Mouse (Mus musculus): ENCODE results near the gene Daw1. TPM values are rescaled to one million over a fixed set of nuclear protein-coding genes. Genes with fewer than 3 reads are reported as not detected.

The Daw1 gene
- polyA plus RNA-seq, 1 experiment from 2014 or later = 0.82 TPM

DNA sequence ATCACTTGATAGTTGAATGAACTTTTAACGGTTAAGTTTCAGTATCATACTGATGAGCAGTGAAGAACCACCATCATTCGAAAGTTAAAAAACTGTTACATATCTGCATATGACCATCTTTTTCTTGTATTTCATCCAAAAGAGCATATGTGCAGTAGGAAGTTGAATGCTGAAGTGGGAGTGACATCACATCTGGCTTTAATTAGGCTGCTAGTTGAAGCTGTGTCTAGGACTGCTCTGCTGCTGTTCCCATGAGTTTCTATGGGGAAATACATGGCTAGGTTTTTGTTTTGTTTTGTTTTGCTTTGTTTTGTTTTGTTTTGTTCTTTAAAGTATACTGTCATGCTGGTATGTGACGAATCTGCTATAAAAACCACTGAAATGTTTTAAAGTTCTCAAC, 9.6 kb downstream of the Daw1 start:
- ATAC-seq = no peak
- H3K4me1 ChIP-seq (replicated peaks; ENCODE audit: control insufficient read depth, insufficient read depth, low read length) = no peaks in the 10 kb centered on the region
- H3K4me3 ChIP-seq (replicated peaks; ENCODE audit: low read length) = no peak overlapping the region
- no peaks in the 10 kb centered on the region for H3K36me3 ChIP-seq (ENCODE audit: control insufficient read depth, insufficient read depth)
- H3K27me3 ChIP-seq (replicated peaks; ENCODE audit: control insufficient read depth, insufficient read depth, low read length) = no peaks in the 10 kb centered on the region
- H3K27ac ChIP-seq (ENCODE audit: low read length) = no peak overlapping the region
- no peak overlapping the region for H3K9ac ChIP-seq (replicated peaks; ENCODE audit: low read depth, low read length)
- 81% methylated on average over 3 of the region's 3 CpGs for WGBS
- no peak overlapping the region for H3K4me2 ChIP-seq (ENCODE audit: low read length)
- H3K9me3 ChIP-seq (ENCODE audit: control insufficient read depth, low read length) = no peaks in the 10 kb centered on the region

DNA sequence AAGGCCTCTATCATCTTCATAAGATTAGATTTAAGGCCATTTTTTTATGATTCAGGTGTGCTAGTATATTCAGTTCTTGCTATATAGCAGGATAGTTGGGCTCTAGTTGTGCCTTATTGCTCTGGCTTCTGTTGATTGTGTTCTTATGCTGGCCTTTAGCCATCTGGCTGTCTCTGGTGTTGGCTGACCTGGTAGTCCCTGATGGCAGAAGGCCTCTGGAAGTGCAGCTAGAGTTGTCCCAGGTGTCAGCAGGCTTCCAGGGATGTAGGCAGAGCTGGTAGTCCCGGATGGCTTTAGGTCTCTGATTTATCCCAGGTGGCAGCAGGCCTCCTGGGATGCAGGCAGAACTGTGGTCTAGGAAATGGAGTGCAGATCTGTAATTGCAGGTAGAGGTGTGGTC, 16.4 kb downstream of the Daw1 start:
- Histone ChIP-seq H3K4me3 (replicated peaks; ENCODE audit: low read length) (no peak overlapping the region), H3K9me3 (ENCODE audit: control insufficient read depth, low read length) (no peaks in the 10 kb centered on the region), H3K27ac (ENCODE audit: low read length) (no peak overlapping the region), H3K36me3 (ENCODE audit: control insufficient read depth, insufficient read depth) (no peaks in the 10 kb centered on the region), H3K9ac (replicated peaks; ENCODE audit: low read depth, low read length) (no peak overlapping the region), H3K4me1 (replicated peaks; ENCODE audit: control insufficient read depth, insufficient read depth, low read length) (no peaks in the 10 kb centered on the region), H3K27me3 (replicated peaks; ENCODE audit: control insufficient read depth, insufficient read depth, low read length) (no peaks in the 10 kb centered on the region), H3K4me2 (ENCODE audit: low read length) (no peak overlapping the region)
- WGBS = 88% methylated on average over 1 of the region's 1 CpGs
- no peak for ATAC-seq

- H3K9ac ChIP-seq (replicated peaks; ENCODE audit: low read depth, low read length) = no peak overlapping the region
- H3K4me1 ChIP-seq (replicated peaks; ENCODE audit: control insufficient read depth, insufficient read depth, low read length) = no peaks in the 10 kb centered on the region
- no peak overlapping the region for H3K4me3 ChIP-seq (replicated peaks; ENCODE audit: low read length)
- H3K9me3 ChIP-seq (ENCODE audit: control insufficient read depth, low read length) = no peaks in the 10 kb centered on the region
- H3K27me3 ChIP-seq (replicated peaks; ENCODE audit: control insufficient read depth, insufficient read depth, low read length) = no peaks in the 10 kb centered on the region
- 89% methylated on average over 7 of the region's 7 CpGs for WGBS
- no peak overlapping the region for H3K4me2 ChIP-seq (ENCODE audit: low read length)
- no peaks in the 10 kb centered on the region for H3K36me3 ChIP-seq (ENCODE audit: control insufficient read depth, insufficient read depth)
- no peak for ATAC-seq
- no peak overlapping the region for H3K27ac ChIP-seq (ENCODE audit: low read length)
Measured at GRCm38 (mm10) chr1:83179531-83179930, 20.0 kb downstream of the Daw1 start.

DNA sequence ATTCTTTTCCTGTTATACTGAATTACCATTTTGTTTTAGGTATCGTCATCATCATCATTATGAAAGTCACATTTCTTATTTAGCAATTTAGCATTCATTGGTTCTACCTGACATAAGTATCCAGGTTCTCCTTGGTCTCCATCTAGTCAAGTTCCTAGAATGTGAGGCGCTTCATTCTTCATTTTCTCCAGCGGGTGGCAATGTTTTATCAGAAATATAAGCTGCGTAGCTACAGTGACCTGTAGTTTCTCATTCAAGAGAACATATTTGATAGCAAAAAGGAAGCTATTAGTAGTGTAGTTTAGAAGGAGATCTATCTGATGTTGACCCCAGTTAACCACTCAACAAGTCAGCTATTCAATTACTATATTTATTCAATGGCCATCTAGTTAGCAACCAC, 21.9 kb downstream of the Daw1 start:
- 70% methylated on average over 4 of the region's 4 CpGs for WGBS
- peak; percentile 54; the same call in 1 of the 2 replicates for ATAC-seq
- Histone ChIP-seq H3K27ac (ENCODE audit: low read length) (no peak overlapping the region), H3K36me3 (ENCODE audit: control insufficient read depth, insufficient read depth) (no peaks in the 10 kb centered on the region), H3K27me3 (replicated peaks; ENCODE audit: control insufficient read depth, insufficient read depth, low read length) (no peaks in the 10 kb centered on the region), H3K9ac (replicated peaks; ENCODE audit: low read depth, low read length) (no peak overlapping the region), H3K4me2 (ENCODE audit: low read length) (no peak overlapping the region), H3K4me3 (replicated peaks; ENCODE audit: low read length) (no peak overlapping the region), H3K4me1 (replicated peaks; ENCODE audit: control insufficient read depth, insufficient read depth, low read length) (no peaks in the 10 kb centered on the region), H3K9me3 (ENCODE audit: control insufficient read depth, low read length) (no peaks in the 10 kb centered on the region)

DNA sequence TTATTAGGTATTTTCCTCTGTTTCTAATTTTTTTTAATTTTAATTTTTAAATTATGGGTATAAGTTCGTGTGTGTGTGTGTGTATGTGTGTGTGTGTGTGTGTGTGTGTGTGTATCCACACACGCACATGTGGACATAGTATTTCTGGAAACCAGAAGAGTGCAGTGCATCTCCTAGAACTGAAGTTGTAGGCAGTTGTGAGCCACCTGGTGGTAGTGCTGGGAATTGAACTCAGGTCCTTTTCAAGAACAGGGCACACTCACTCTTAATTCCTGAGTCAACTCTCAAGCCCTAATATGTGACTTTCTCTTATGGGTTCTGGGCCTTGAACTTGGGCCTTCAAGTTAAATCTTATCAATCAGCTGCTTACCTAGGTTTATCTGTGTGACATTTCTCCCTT, 27.6 kb downstream of the Daw1 start:
- ATAC-seq = no peak
- no peaks in the 10 kb centered on the region for H3K9me3 ChIP-seq (ENCODE audit: control insufficient read depth, low read length)
- no peak overlapping the region for H3K4me3 ChIP-seq (replicated peaks; ENCODE audit: low read length)
- H3K27ac ChIP-seq (ENCODE audit: low read length) = no peak overlapping the region
- H3K4me2 ChIP-seq (ENCODE audit: low read length) = no peak overlapping the region
- 57% methylated on average over 2 of the region's 2 CpGs for WGBS
- H3K27me3 ChIP-seq (replicated peaks; ENCODE audit: control insufficient read depth, insufficient read depth, low read length) = no peaks in the 10 kb centered on the region
- H3K9ac ChIP-seq (replicated peaks; ENCODE audit: low read depth, low read length) = no peak overlapping the region
- no peaks in the 10 kb centered on the region for H3K4me1 ChIP-seq (replicated peaks; ENCODE audit: control insufficient read depth, insufficient read depth, low read length)
- no peaks in the 10 kb centered on the region for H3K36me3 ChIP-seq (ENCODE audit: control insufficient read depth, insufficient read depth)

DNA sequence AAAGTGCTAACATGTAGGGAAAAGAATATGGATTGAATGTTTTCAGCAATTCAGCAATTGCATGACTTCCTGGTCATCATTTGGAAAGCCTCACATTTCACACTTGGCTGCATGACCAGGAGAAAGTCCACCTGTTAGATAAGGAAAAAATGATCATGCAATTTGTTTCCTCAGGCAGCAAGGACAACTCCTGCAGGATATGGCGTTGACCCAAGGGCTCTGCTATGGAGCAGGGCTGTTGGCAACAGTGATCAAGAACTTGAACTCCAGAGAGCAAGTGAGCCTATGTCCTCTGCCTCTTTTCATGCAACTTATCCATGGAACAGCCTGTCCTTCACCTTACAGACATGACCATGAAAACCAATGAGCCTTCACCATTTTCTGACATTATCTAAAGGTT, 50.4 kb downstream of the Daw1 start:
- 88% methylated on average over 1 of the region's 1 CpGs for WGBS
- Histone ChIP-seq H3K27ac (ENCODE audit: low read length) (no peak overlapping the region), H3K4me3 (replicated peaks; ENCODE audit: low read length) (no peak overlapping the region), H3K4me2 (ENCODE audit: low read length) (no peak overlapping the region), H3K36me3 (ENCODE audit: control insufficient read depth, insufficient read depth) (no peaks in the 10 kb centered on the region), H3K9ac (replicated peaks; ENCODE audit: low read depth, low read length) (no peak overlapping the region), H3K27me3 (replicated peaks; ENCODE audit: control insufficient read depth, insufficient read depth, low read length) (no peaks in the 10 kb centered on the region), H3K4me1 (replicated peaks; ENCODE audit: control insufficient read depth, insufficient read depth, low read length) (no peaks in the 10 kb centered on the region), H3K9me3 (ENCODE audit: control insufficient read depth, low read length) (no peaks in the 10 kb centered on the region)
- no peak for ATAC-seq

DNA sequence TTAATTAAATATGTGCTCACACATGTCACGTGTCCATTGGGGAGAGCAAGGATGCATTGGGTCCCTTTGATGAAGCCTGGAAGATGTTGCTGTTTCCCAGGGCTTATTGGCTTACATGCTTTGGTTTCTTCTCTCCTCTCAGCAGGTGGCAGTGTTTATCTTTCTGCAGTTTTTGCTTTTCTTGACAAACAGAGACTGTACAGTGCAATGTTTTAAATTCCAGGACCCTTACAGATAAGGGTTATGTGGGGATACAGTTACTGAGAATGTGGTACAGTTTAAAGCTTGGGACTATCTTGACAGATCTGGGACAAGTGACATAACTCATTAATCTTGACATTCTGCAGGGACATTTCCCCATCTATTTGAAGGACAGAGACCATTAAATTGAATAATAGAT, 58.7 kb downstream of the Daw1 start:
- 0 out of 2 replicates have a peak, but pooled peaks have one; percentile 40 for ATAC-seq
- Histone ChIP-seq H3K27ac (ENCODE audit: low read length) (no peak overlapping the region), H3K36me3 (ENCODE audit: control insufficient read depth, insufficient read depth) (no peaks in the 10 kb centered on the region), H3K4me3 (replicated peaks; ENCODE audit: low read length) (no peak overlapping the region), H3K4me2 (ENCODE audit: low read length) (no peak overlapping the region), H3K9me3 (ENCODE audit: control insufficient read depth, low read length) (no peaks in the 10 kb centered on the region), H3K27me3 (replicated peaks; ENCODE audit: control insufficient read depth, insufficient read depth, low read length) (no peaks in the 10 kb centered on the region), H3K9ac (replicated peaks; ENCODE audit: low read depth, low read length) (no peak overlapping the region), H3K4me1 (replicated peaks; ENCODE audit: control insufficient read depth, insufficient read depth, low read length) (no peaks in the 10 kb centered on the region; the same call in 1 of the 2 replicates)
- WGBS = 64% methylated on average over 1 of the region's 1 CpGs

GRCm38 (mm10) chr1:83223072-83223471, 63.5 kb downstream of the Daw1 start:
- ATAC-seq = no peak; the same call in 1 of the 2 replicates
- H3K9me3 ChIP-seq (ENCODE audit: control insufficient read depth, low read length) = no peaks in the 10 kb centered on the region
- 79% methylated on average over 1 of the region's 1 CpGs for WGBS

GRCm38 (mm10) chr1:83224423-83224960, 64.9 kb downstream of the Daw1 start:
- ATAC-seq = no peak
- Histone ChIP-seq H3K4me3 (replicated peaks; ENCODE audit: low read length) (no peak overlapping the region), H3K27ac (ENCODE audit: low read length) (no peak overlapping the region), H3K9me3 (ENCODE audit: control insufficient read depth, low read length) (no peaks in the 10 kb centered on the region), H3K36me3 (ENCODE audit: control insufficient read depth, insufficient read depth) (no peaks in the 10 kb centered on the region), H3K4me2 (ENCODE audit: low read length) (no peak overlapping the region), H3K9ac (replicated peaks; ENCODE audit: low read depth, low read length) (no peak overlapping the region), H3K4me1 (replicated peaks; ENCODE audit: control insufficient read depth, insufficient read depth, low read length) (no peaks in the 10 kb centered on the region; the same call in 1 of the 2 replicates), H3K27me3 (replicated peaks; ENCODE audit: control insufficient read depth, insufficient read depth, low read length) (no peaks in the 10 kb centered on the region)

More at GRCm38 (mm10) chr1:83223072-83223471, 63.5 kb downstream of the Daw1 start:
- H3K27ac ChIP-seq (ENCODE audit: low read length) = no peak overlapping the region
- no peak overlapping the region for H3K4me2 ChIP-seq (ENCODE audit: low read length)
- no peaks in the 10 kb centered on the region for H3K36me3 ChIP-seq (ENCODE audit: control insufficient read depth, insufficient read depth)
- H3K4me1 ChIP-seq (replicated peaks; ENCODE audit: control insufficient read depth, insufficient read depth, low read length) = no peaks in the 10 kb centered on the region; the same call in 1 of the 2 replicates
- no peaks in the 10 kb centered on the region for H3K27me3 ChIP-seq (replicated peaks; ENCODE audit: control insufficient read depth, insufficient read depth, low read length)
- no peak overlapping the region for H3K9ac ChIP-seq (replicated peaks; ENCODE audit: low read depth, low read length)
- no peak overlapping the region for H3K4me3 ChIP-seq (replicated peaks; ENCODE audit: low read length)

- Histone ChIP-seq H3K27ac (ENCODE audit: low read length) (no peak overlapping the region), H3K9me3 (ENCODE audit: control insufficient read depth, low read length) (no peaks in the 10 kb centered on the region), H3K4me3 (replicated peaks; ENCODE audit: low read length) (no peak overlapping the region), H3K4me2 (ENCODE audit: low read length) (no peak overlapping the region), H3K4me1 (replicated peaks; ENCODE audit: control insufficient read depth, insufficient read depth, low read length) (no peaks in the 10 kb centered on the region), H3K9ac (replicated peaks; ENCODE audit: low read depth, low read length) (no peak overlapping the region), H3K36me3 (ENCODE audit: control insufficient read depth, insufficient read depth) (no peaks in the 10 kb centered on the region), H3K27me3 (replicated peaks; ENCODE audit: control insufficient read depth, insufficient read depth, low read length) (no peaks in the 10 kb centered on the region)
- ATAC-seq = no peak
- 89% methylated on average over 3 of the region's 3 CpGs for WGBS
Measured at GRCm38 (mm10) chr1:83227946-83228345, 68.4 kb downstream of the Daw1 start.

Measured in forebrain, embryonic 16.5 days (tissue).